Mouse (Mus musculus): ENCODE measurements around the gene Cfap54. TPM values are rescaled to one million over a fixed set of nuclear protein-coding genes. Genes with fewer than 3 reads are reported as not detected.
A peak's percentile ranks its signal among the peaks of the same experiment; 100 is the strongest.

Cfap54 gene
- polyA plus RNA-seq, 1 experiment from 2014 or later = 2.7 TPM

DNA sequence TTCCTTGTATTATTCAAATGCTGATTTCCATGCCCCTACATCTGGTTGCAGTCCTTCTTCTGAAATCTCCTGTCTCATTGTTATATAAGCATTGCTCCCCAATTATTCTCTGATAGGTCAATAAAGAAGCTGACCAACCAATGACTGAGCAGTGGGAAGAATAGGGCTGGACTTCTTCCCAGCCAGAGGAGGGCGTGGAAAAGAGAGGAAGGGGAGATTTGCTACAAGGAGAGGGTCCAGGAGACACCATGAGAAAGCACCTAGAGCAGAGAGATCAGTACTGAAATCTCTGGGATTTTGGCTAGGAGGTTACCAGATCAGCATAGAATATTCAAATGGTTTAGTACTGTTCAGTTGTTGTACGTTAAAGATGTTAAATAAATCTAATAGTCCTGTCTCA, 244.4 kb downstream of the Cfap54 start:
- no peak for ATAC-seq (ENCODE audit: low FRiP score, low TSS enrichment)
- no peak overlapping the region for H3K27ac ChIP-seq (replicated peaks; ENCODE audit: low read depth, low read length)

DNA sequence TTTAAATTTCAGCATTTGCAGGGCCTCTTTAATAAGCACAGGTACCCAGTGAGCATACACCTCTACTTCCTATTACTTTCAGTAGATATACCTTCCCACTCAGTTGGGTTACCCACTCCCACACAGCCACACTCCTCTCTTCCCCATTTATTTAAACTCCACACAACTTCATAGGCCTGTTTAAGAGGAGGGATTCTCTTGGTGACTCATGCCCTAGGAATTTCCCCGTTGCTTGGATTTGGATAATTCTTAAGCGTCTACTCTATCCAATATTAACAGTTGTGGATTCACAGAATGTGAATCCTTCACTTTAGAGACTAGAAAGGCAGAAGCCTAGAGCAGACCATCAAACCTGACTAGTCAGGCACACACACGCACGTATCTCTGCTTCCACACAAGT, 259.9 kb downstream of the Cfap54 start:
- Histone ChIP-seq H3K4me3 (replicated peaks; ENCODE audit: low read depth, low read length) (no peak overlapping the region), H3K9ac (replicated peaks; ENCODE audit: low read length) (no peak overlapping the region), H3K9me3 (ENCODE audit: control insufficient read depth, low read length) (no peaks in the 10 kb centered on the region), H3K27ac (replicated peaks; ENCODE audit: low read depth, low read length) (no peak overlapping the region), H3K27me3 (ENCODE audit: control insufficient read depth, insufficient read depth, low read length) (no peaks in the 10 kb centered on the region), H3K4me2 (ENCODE audit: low read length) (no peak overlapping the region), H3K36me3 (ENCODE audit: control insufficient read depth, insufficient read depth, low read length) (no peaks in the 10 kb centered on the region), H3K4me1 (ENCODE audit: control insufficient read depth, insufficient read depth, low read length) (no peaks in the 10 kb centered on the region)
- DNase-seq (no peak), ATAC-seq (ENCODE audit: low FRiP score, low TSS enrichment) (no peak)
- WGBS = 83% methylated on average over 4 of the region's 4 CpGs

More for the DNA sequence above, 244.4 kb downstream of the Cfap54 start:
- Histone ChIP-seq H3K4me1 (ENCODE audit: control insufficient read depth, insufficient read depth, low read length) (no peaks in the 10 kb centered on the region), H3K4me2 (ENCODE audit: low read length) (no peak overlapping the region), H3K9ac (replicated peaks; ENCODE audit: low read length) (no peak overlapping the region), H3K4me3 (replicated peaks; ENCODE audit: low read depth, low read length) (no peak overlapping the region), H3K27me3 (ENCODE audit: control insufficient read depth, insufficient read depth, low read length) (no peaks in the 10 kb centered on the region), H3K9me3 (ENCODE audit: control insufficient read depth, low read length) (no peaks in the 10 kb centered on the region), H3K36me3 (ENCODE audit: control insufficient read depth, insufficient read depth, low read length) (no peaks in the 10 kb centered on the region)
- 45% methylated on average over 2 of the region's 2 CpGs for WGBS
- no peak for DNase-seq

DNA sequence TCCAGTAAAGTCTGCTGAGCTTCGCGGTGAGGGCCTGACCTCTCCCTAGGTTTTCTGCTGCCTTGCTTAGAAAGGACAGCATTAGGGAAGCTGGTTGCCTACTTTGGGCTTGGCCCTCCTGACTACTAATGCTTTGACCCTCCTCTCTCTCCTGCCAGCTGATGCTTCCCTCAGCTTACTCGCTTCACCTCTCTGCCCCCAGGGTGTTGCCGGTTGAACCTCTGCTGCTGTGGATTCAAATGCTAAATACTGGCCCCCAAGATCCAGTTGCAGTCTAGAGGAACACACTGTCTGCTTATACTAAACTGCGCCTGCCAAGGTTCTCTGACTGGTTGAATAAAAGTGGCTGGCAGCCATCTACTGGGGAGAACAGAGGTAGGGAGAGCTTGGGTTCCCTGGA, 263.2 kb downstream of the Cfap54 start:
- DNase-seq = peak; percentile 18

DNA sequence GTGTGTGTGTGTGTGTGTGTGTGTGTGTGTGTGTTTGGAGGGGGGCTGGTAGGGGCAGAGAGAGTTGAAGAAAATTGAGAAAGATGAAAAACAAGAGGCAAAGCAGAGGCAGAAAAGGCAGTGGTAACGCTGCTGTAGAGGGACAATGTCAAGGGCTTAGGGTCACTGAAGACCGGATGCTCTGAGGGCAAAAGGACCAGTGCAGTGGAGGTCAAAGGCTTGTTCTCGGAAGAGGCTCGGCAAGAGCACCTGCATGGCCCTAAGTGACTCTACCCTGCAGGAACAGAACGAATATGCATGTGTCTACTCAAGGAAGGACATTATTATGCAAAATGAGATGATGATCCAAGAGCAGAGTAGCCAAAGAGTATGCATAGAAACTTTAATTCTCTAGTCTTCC, 264.5 kb downstream of the Cfap54 start:
- no peaks in the 10 kb centered on the region for H3K27me3 ChIP-seq (ENCODE audit: control insufficient read depth, insufficient read depth, low read length)
- no peaks in the 10 kb centered on the region for H3K9me3 ChIP-seq (ENCODE audit: control insufficient read depth, low read length)
- H3K9ac ChIP-seq (replicated peaks; ENCODE audit: low read length) = no peak overlapping the region
- no peak for DNase-seq
- no peak overlapping the region for H3K27ac ChIP-seq (replicated peaks; ENCODE audit: low read depth, low read length)
- ATAC-seq (ENCODE audit: low FRiP score, low TSS enrichment) = no peak
- H3K4me2 ChIP-seq (ENCODE audit: low read length) = no peak overlapping the region
- H3K4me1 ChIP-seq (ENCODE audit: control insufficient read depth, insufficient read depth, low read length) = no peaks in the 10 kb centered on the region
- no peaks in the 10 kb centered on the region for H3K36me3 ChIP-seq (ENCODE audit: control insufficient read depth, insufficient read depth, low read length)
- no peak overlapping the region for H3K4me3 ChIP-seq (replicated peaks; ENCODE audit: low read depth, low read length)
- WGBS = 81% methylated on average over 5 of the region's 5 CpGs

More for the DNA sequence above, 263.2 kb downstream of the Cfap54 start:
- Histone ChIP-seq H3K27ac (replicated peaks; ENCODE audit: low read depth, low read length) (no peak overlapping the region), H3K27me3 (ENCODE audit: control insufficient read depth, insufficient read depth, low read length) (no peaks in the 10 kb centered on the region), H3K9me3 (ENCODE audit: control insufficient read depth, low read length) (no peaks in the 10 kb centered on the region), H3K4me1 (ENCODE audit: control insufficient read depth, insufficient read depth, low read length) (no peaks in the 10 kb centered on the region), H3K4me2 (ENCODE audit: low read length) (no peak overlapping the region), H3K4me3 (replicated peaks; ENCODE audit: low read depth, low read length) (no peak overlapping the region), H3K9ac (replicated peaks; ENCODE audit: low read length) (no peak overlapping the region), H3K36me3 (ENCODE audit: control insufficient read depth, insufficient read depth, low read length) (no peaks in the 10 kb centered on the region)
- 39% methylated on average over 5 of the region's 5 CpGs for WGBS
- ATAC-seq (ENCODE audit: low FRiP score, low TSS enrichment) = no peak

DNA sequence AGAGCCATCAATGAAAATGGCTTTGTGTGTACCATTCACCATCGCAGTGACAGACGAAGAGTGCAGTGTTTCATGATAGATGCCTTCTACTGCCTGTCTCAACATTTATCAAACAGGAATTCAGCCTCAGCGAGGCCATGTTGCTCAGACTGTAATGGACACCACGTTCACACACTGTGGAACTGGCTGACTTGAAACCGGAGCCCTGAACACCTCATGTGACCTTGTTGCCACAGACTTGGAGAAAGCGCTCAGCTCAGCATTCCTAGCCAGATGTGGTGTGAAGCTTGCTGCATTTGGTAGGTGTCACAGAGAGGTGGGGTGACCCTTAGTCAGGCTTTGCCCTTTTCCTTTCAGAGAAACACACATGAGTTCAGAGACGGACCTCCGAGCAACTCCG, 270.5 kb downstream of the Cfap54 start:
- no peak overlapping the region for H3K9ac ChIP-seq (replicated peaks; ENCODE audit: low read length)
- ATAC-seq (ENCODE audit: low FRiP score, low TSS enrichment) (no peak), DNase-seq (no peak)
- H3K27ac ChIP-seq (replicated peaks; ENCODE audit: low read depth, low read length) = no peak overlapping the region
- no peak overlapping the region for H3K4me2 ChIP-seq (ENCODE audit: low read length)
- no peak overlapping the region for H3K4me3 ChIP-seq (replicated peaks; ENCODE audit: low read depth, low read length)
- no peaks in the 10 kb centered on the region for H3K36me3 ChIP-seq (ENCODE audit: control insufficient read depth, insufficient read depth, low read length)
- H3K27me3 ChIP-seq (ENCODE audit: control insufficient read depth, insufficient read depth, low read length) = no peaks in the 10 kb centered on the region
- H3K4me1 ChIP-seq (ENCODE audit: control insufficient read depth, insufficient read depth, low read length) = no peaks in the 10 kb centered on the region
- whole genome bisulfite sequencing = 95% methylated on average over 9 of the region's 9 CpGs
- no peaks in the 10 kb centered on the region for H3K9me3 ChIP-seq (ENCODE audit: control insufficient read depth, low read length)

DNA sequence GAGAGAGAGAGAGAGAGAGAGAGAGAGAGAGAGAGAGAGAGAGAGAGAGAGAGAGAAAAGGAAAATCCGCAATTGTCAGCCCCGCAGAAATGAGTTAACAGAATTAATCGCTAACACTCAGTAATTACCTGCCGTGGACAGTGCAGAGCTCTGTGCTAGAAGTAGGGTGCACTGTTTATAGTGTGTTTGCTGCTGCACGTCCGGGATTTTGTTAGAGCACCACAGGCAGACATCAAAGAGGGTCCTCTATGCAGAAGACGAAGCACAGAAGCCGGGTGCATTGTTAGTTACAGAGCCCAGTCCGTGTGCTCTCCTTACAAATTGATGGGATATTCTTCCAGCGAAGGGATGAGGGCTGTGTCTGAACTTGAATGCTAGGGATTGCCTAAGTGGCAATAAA, 289.5 kb downstream of the Cfap54 start:
- Histone ChIP-seq H3K36me3 (ENCODE audit: control insufficient read depth, insufficient read depth, low read length) (no peaks in the 10 kb centered on the region), H3K4me1 (ENCODE audit: control insufficient read depth, insufficient read depth, low read length) (0 out of 2 replicates have a peak, but pooled peaks cover 6% of the 10 kb centered on the region), H3K4me3 (replicated peaks; ENCODE audit: low read depth, low read length) (no peak overlapping the region), H3K4me2 (ENCODE audit: low read length) (no peak overlapping the region), H3K9me3 (ENCODE audit: control insufficient read depth, low read length) (no peaks in the 10 kb centered on the region), H3K9ac (replicated peaks; ENCODE audit: low read length) (no peak overlapping the region), H3K27me3 (ENCODE audit: control insufficient read depth, insufficient read depth, low read length) (no peaks in the 10 kb centered on the region), H3K27ac (replicated peaks; ENCODE audit: low read depth, low read length) (peak overlapping the region; percentile 55; the same call in 1 of the 2 replicates)
- ATAC-seq (ENCODE audit: low FRiP score, low TSS enrichment) (peak; percentile 40; the same call in 1 of the 2 replicates), DNase-seq (peak; percentile 46)
- WGBS = 15% methylated on average over 10 of the region's 10 CpGs

DNA sequence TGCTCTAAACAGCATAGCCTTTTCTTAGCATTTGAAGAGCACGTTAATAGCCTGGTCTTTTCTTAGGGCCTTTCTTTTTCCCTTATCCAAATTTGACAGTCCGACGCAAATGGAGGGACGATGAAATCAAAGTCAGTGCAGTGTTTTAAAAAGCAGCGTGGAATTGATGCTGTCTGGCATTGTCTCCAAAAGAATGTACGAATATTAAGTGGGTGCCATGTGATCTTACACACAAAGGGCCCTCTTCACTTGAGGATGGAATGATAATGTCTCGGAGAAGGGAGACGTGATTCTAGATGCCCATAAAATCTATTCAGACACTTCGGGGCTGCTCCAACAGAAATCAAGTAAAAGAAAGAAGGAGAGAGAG, 289.9 kb downstream of the Cfap54 start:
- Histone ChIP-seq H3K4me3 (replicated peaks; ENCODE audit: low read depth, low read length) (no peak overlapping the region), H3K4me1 (ENCODE audit: control insufficient read depth, insufficient read depth, low read length) (0 out of 2 replicates have a peak, but pooled peaks cover 6% of the 10 kb centered on the region), H3K36me3 (ENCODE audit: control insufficient read depth, insufficient read depth, low read length) (no peaks in the 10 kb centered on the region), H3K9me3 (ENCODE audit: control insufficient read depth, low read length) (no peaks in the 10 kb centered on the region), H3K9ac (replicated peaks; ENCODE audit: low read length) (no peak overlapping the region), H3K27me3 (ENCODE audit: control insufficient read depth, insufficient read depth, low read length) (no peaks in the 10 kb centered on the region), H3K4me2 (ENCODE audit: low read length) (peak overlapping the region; percentile 28), H3K27ac (replicated peaks; ENCODE audit: low read depth, low read length) (peak overlapping the region; percentile 55)
- WGBS = 7% methylated on average over 9 of the region's 9 CpGs
- peak; percentile 17; the same call in 1 of the 2 replicates for ATAC-seq (ENCODE audit: low FRiP score, low TSS enrichment)
- peak; percentile 49 for DNase-seq

DNA sequence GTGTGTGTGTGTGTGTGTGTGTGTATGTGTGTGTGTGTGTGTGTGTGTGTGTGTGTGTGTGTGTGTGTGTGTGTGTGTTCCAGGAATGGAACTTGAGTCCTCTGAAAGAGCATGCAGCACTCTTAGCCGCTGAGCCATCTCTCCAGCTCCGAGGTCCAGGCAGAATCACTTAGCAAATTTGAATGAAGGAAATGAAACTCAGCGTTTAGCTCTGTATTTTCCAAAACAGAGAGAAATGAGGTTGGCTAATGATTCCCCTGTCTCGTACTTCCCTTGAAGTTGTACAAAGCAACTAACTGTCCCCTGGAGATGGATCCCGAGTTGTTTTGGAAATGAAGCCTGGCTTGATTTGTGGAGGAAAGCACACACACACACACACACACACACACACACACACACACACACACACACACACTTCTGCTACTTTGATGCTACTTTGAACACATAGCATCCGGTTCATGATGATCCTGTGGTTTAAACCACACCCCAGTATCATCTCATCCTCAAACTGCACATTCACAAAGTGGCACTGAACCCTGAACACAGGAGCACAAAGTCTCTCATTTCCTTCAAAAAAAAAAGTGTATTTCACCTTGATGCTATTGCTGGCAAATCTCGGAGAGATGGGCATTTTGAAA, 290.4 kb downstream of the Cfap54 start:
- H3K9ac ChIP-seq (replicated peaks; ENCODE audit: low read length) = no peak overlapping the region
- DNase-seq (peak; percentile 24), ATAC-seq (ENCODE audit: low FRiP score, low TSS enrichment) (no peak)
- peak overlapping the region; percentile 28 for H3K4me2 ChIP-seq (ENCODE audit: low read length)
- H3K36me3 ChIP-seq (ENCODE audit: control insufficient read depth, insufficient read depth, low read length) = no peaks in the 10 kb centered on the region
- 0 out of 2 replicates have a peak, but pooled peaks cover 6% of the 10 kb centered on the region for H3K4me1 ChIP-seq (ENCODE audit: control insufficient read depth, insufficient read depth, low read length)
- H3K27ac ChIP-seq (replicated peaks; ENCODE audit: low read depth, low read length) = peak overlapping the region; percentile 55
- no peaks in the 10 kb centered on the region for H3K9me3 ChIP-seq (ENCODE audit: control insufficient read depth, low read length)
- 23% methylated on average over 7 of the region's 7 CpGs for WGBS
- no peaks in the 10 kb centered on the region for H3K27me3 ChIP-seq (ENCODE audit: control insufficient read depth, insufficient read depth, low read length)
- H3K4me3 ChIP-seq (replicated peaks; ENCODE audit: low read depth, low read length) = no peak overlapping the region

DNA sequence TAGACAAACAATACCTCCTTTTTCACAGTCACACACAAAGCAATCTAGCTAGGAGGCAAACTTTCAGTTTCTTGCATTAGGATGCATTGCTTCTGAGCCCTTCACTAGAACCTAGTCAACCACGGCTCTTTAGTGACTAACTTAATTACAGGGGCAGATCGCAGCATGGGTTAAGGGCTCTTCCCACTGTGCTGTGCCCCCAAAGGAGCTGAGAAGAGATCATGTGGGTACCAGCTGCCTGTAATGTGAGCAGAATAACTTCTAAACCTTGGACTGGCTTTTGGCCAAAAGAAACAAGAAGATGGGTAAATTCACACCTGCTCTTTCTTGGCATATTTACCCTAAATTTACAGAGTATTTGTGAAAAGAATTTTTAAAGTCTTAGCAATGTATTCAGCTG, 291.2 kb downstream of the Cfap54 start:
- Histone ChIP-seq H3K4me1 (ENCODE audit: control insufficient read depth, insufficient read depth, low read length) (0 out of 2 replicates have a peak, but pooled peaks cover 6% of the 10 kb centered on the region), H3K27me3 (ENCODE audit: control insufficient read depth, insufficient read depth, low read length) (no peaks in the 10 kb centered on the region), H3K4me2 (ENCODE audit: low read length) (no peak overlapping the region), H3K4me3 (replicated peaks; ENCODE audit: low read depth, low read length) (no peak overlapping the region), H3K9ac (replicated peaks; ENCODE audit: low read length) (no peak overlapping the region), H3K9me3 (ENCODE audit: control insufficient read depth, low read length) (no peaks in the 10 kb centered on the region), H3K36me3 (ENCODE audit: control insufficient read depth, insufficient read depth, low read length) (no peaks in the 10 kb centered on the region), H3K27ac (replicated peaks; ENCODE audit: low read depth, low read length) (no peak overlapping the region)
- ATAC-seq (ENCODE audit: low FRiP score, low TSS enrichment) (no peak), DNase-seq (peak; percentile 36)
- WGBS = 7% methylated on average over 2 of the region's 2 CpGs

All from midbrain, embryonic 14.5 days (tissue).